Mouse (Mus musculus) midbrain, embryonic 14.5 days (tissue): ENCODE results near the gene Ndc80. TPM values are rescaled to one million over a fixed set of nuclear protein-coding genes. Genes with fewer than 3 reads are reported as not detected.
"Not testable (repeated sequence)": the region's sequence is repeated elsewhere in the genome, so short reads cannot be mapped to it uniquely, and the experiment has no call there.

Source experiments
- ATAC-seq: fragments of 200-750 bp; cut with Nextera tagmentation; 2 replicates; pipeline ENCODE4 v1.8.0; 2017; ENCODE audit warnings: moderate number of reproducible peaks, moderate library complexity; ENCODE audit not compliant: low FRiP score, low TSS enrichment
- DNase-seq: peaks from one replicate; pipeline ENCODE4 v3.0.0-alpha.2; 2015
- H3K27ac ChIP-seq: fragments of 300-500 bp; sonication (generic); replicated peaks from 2 replicates; pipeline ENCODE4 v1.5.1; 2014; ENCODE audit warnings: mild to moderate bottlenecking, low read depth, low read length, moderate library complexity
- H3K27me3 ChIP-seq: fragments of 300-500 bp; sonication (generic); 2 replicates; pipeline ENCODE4 v1.6.1; 2014; ENCODE audit warnings: low read length, control low read depth, mixed read lengths; ENCODE audit not compliant: control insufficient read depth, insufficient read depth
- H3K36me3 ChIP-seq: fragments of 300-500 bp; sonication (generic); 2 replicates; pipeline ENCODE4 v1.6.1; 2014; ENCODE audit warnings: low read length, control low read depth; ENCODE audit not compliant: control insufficient read depth, insufficient read depth
- H3K4me1 ChIP-seq: fragments of 300-500 bp; sonication (generic); 2 replicates; pipeline ENCODE4 v1.6.1; 2014; ENCODE audit warnings: mild to moderate bottlenecking, antibody characterized with exemption, low read length, control low read depth; ENCODE audit not compliant: control insufficient read depth, insufficient read depth
- H3K4me2 ChIP-seq: fragments of 300-500 bp; sonication (generic); 2 replicates; pipeline ENCODE4 v1.6.1; 2014; ENCODE audit warnings: mild to moderate bottlenecking, low read length, moderate library complexity
- H3K4me3 ChIP-seq: fragments of 300-500 bp; sonication (generic); replicated peaks from 2 replicates; pipeline ENCODE4 v1.5.1; 2014; ENCODE audit warnings: low read depth, low read length
- H3K9ac ChIP-seq: fragments of 300-500 bp; sonication (generic); replicated peaks from 2 replicates; pipeline ENCODE4 v1.6.1; 2014; ENCODE audit warnings: mild to moderate bottlenecking, low read length, moderate library complexity
- H3K9me3 ChIP-seq: fragments of 300-500 bp; sonication (generic); 2 replicates; pipeline ENCODE4 v1.6.1; 2016; ENCODE audit warnings: low read length, control low read depth, mixed read lengths; ENCODE audit not compliant: control insufficient read depth
- WGBS: fragments of 180-500 bp; shearing (Covaris S2); extraction: QIAGEN DNeasy Blood & Tissue Kit; methylation state at CpG from one replicate; pipeline ENCODE4 v1.1.7; 2014; 5-methylcytosine and 5-hydroxymethylcytosine counted together
- polyA plus RNA-seq: library from polyadenylated mRNA; unstranded; fragments of >200 nt; fragmentation: Nextera tagmentation; extraction: Ambion mirVana; gene quantifications from 2 replicates; pipeline ENCODE4 v1.2.1, GENCODE M21; 2014

Ndc80 gene
- polyA plus RNA-seq, 1 experiment from 2014 or later: 9.6 TPM

- peak within 1 kb of the TSS; percentile 84 for H3K9ac ChIP-seq
- H3K4me3 ChIP-seq: peak within 1 kb of the TSS; percentile 85
- no peaks in the 10 kb centered on the region for H3K36me3 ChIP-seq
- ATAC-seq (peak; percentile 97), DNase-seq (peak; percentile 95)
- H3K4me1 ChIP-seq: peaks cover 8% of the 10 kb centered on the region
- H3K27ac ChIP-seq: peak within 1 kb of the TSS; percentile 98
- H3K27me3 ChIP-seq: no peaks in the 10 kb centered on the region
- H3K9me3 ChIP-seq: no peaks in the 10 kb centered on the region
- H3K4me2 ChIP-seq: peak within 1 kb of the TSS; percentile 86
- WGBS: under 1% methylated on average over 107 of the region's 109 CpGs
Measured at GRCm38 (mm10) chr17:71474762-71475704, 51.6 kb downstream of the Ndc80 start, which contains the start of gene Smchd1. Gene Smchd1 (minus strand): TSS chr17:71475343.

GRCm38 (mm10) chr17:71474128-71474527, 52.5 kb downstream of the Ndc80 start:
- Histone ChIP-seq H3K9me3 (no peaks in the 10 kb centered on the region), H3K27ac (no peak overlapping the region), H3K4me1 (peaks cover 8% of the 10 kb centered on the region), H3K27me3 (no peaks in the 10 kb centered on the region), H3K4me2 (peak overlapping the region; percentile 86), H3K36me3 (no peaks in the 10 kb centered on the region), H3K4me3 (peak overlapping the region; percentile 85), H3K9ac (peak overlapping the region; percentile 84)
- DNase-seq (no peak), ATAC-seq (no peak)
- WGBS: 15% methylated on average over 8 of the region's 8 CpGs

GRCm38 (mm10) chr17:71471261-71471660, 55.4 kb downstream of the Ndc80 start:
- Histone ChIP-seq H3K27me3 (no peaks in the 10 kb centered on the region), H3K9ac (no peak overlapping the region), H3K9me3 (no peaks in the 10 kb centered on the region), H3K4me3 (no peak overlapping the region), H3K4me1 (peaks cover 8% of the 10 kb centered on the region), H3K27ac (no peak overlapping the region), H3K36me3 (no peaks in the 10 kb centered on the region), H3K4me2 (no peak overlapping the region)
- no peak for ATAC-seq
- WGBS: 78% methylated on average over 2 of the region's 2 CpGs
- DNase-seq: no peak

- ATAC-seq (no peak), DNase-seq (no peak)
- H3K4me1 ChIP-seq: no peaks in the 10 kb centered on the region
- H3K27me3 ChIP-seq: no peaks in the 10 kb centered on the region
- peaks cover 23% of the 10 kb centered on the region for H3K36me3 ChIP-seq
- H3K4me2 ChIP-seq: no peak overlapping the region
- no peak overlapping the region for H3K27ac ChIP-seq
- no peak overlapping the region for H3K4me3 ChIP-seq
- no peaks in the 10 kb centered on the region for H3K9me3 ChIP-seq
- 94% methylated on average over 3 of the region's 3 CpGs for WGBS
- no peak overlapping the region for H3K9ac ChIP-seq
Measured at GRCm38 (mm10) chr17:71460312-71460711, 66.3 kb downstream of the Ndc80 start.

GRCm38 (mm10) chr17:71459818-71460217, 66.8 kb downstream of the Ndc80 start, which contains the start of gene Gm4707:
Gene Gm4707 (minus strand): TSS chr17:71459918.
- 94% methylated on average over 2 of the region's 2 CpGs for WGBS
- H3K4me2 ChIP-seq: no peak within 1 kb of the TSS
- no peak within 1 kb of the TSS for H3K27ac ChIP-seq
- ATAC-seq (no peak), DNase-seq (no peak)
- peaks cover 27% of the 10 kb centered on the region for H3K36me3 ChIP-seq
- H3K4me3 ChIP-seq: no peak within 1 kb of the TSS
- no peak within 1 kb of the TSS for H3K9ac ChIP-seq
- no peaks in the 10 kb centered on the region for H3K9me3 ChIP-seq
- H3K4me1 ChIP-seq: no peaks in the 10 kb centered on the region
- H3K27me3 ChIP-seq: no peaks in the 10 kb centered on the region

GRCm38 (mm10) chr17:71457361-71457760, 69.3 kb downstream of the Ndc80 start:
- not testable (repeated sequence) for H3K27ac ChIP-seq, H3K4me3 ChIP-seq, H3K9me3 ChIP-seq, DNase-seq, H3K4me1 ChIP-seq, H3K27me3 ChIP-seq, H3K4me2 ChIP-seq, ATAC-seq, H3K9ac ChIP-seq
- WGBS: 96% methylated on average over 6 of the region's 6 CpGs
- peaks cover 22% of the 10 kb centered on the region; the same call in 1 of the 2 replicates for H3K36me3 ChIP-seq

Other genes with a start within 250 kb of the Ndc80 start
- gene Emilin2, start 214.9 kb downstream of the Ndc80 start, polyA plus RNA-seq: 0.54 and 1.8 TPM in 2 replicates
- gene Gm4707, start 66.9 kb downstream of the Ndc80 start, polyA plus RNA-seq: 1.3 and 2.9 TPM in 2 replicates
- 73.3 and 73.7 TPM in 2 replicates for gene Smchd1, start 51.5 kb downstream of the Ndc80 start, polyA plus RNA-seq
- gene Spdya, start 25.2 kb upstream of the Ndc80 start, polyA plus RNA-seq: 1.8 and 1.9 TPM in 2 replicates
- gene Wdr43, start 89.0 kb upstream of the Ndc80 start, polyA plus RNA-seq: 38.8 and 57.0 TPM in 2 replicates
- 0.14 and 0.35 TPM in 2 replicates for gene Togaram2, start 146.4 kb upstream of the Ndc80 start, polyA plus RNA-seq
- not detected in 2 replicates for gene Pcare, start 226.0 kb upstream of the Ndc80 start, polyA plus RNA-seq
- 12.2 and 15.8 TPM in 2 replicates for gene Clip4, start 241.6 kb upstream of the Ndc80 start, polyA plus RNA-seq